Mouse (Mus musculus): ENCODE measurements around the gene Rpa1.

GRCm38 (mm10) chr11:75279013-75279341, 69.1 kb downstream of the Rpa1 start:
- TF ChIP-seq CTCF (IDR thresholded peaks at IDR 0.05; ENCODE audit: low read depth, low read length) (no peak), POLR2A (IDR thresholded peaks at IDR 0.05; ENCODE audit: borderline replicate concordance, low read depth, low read length) (no peak)

All from bone marrow macrophage, adult 2 months (primary cell).